Mouse (Mus musculus) cerebellum, adult 2 months (tissue): ENCODE results near the gene Cdr2l. TPM values are rescaled to one million over a fixed set of nuclear protein-coding genes. Genes with fewer than 3 reads are reported as not detected.

Experiments
- DNase-seq, 2 experiments: peaks; one replicate each; pipeline ENCODE4 v3.0.0; 2021
- H3K27ac ChIP-seq: fragments of 200-500 bp; 2 replicates; pipeline ENCODE4 v1.5.1; 2012; ENCODE audit warnings: low read length, control low read depth, inconsistent platforms; ENCODE audit not compliant: insufficient read depth
- H3K27me3 ChIP-seq: fragments of 200-500 bp; 2 replicates; pipeline ENCODE4 v1.6.1; 2012; ENCODE audit warnings: inconsistent platforms, mild to moderate bottlenecking, low read length, moderate library complexity; ENCODE audit not compliant: control insufficient read depth, insufficient read depth
- H3K4me1 ChIP-seq: fragments of 200-500 bp; 2 replicates; pipeline ENCODE4 v1.6.1; 2011; ENCODE audit warnings: low read length; ENCODE audit not compliant: control insufficient read depth, insufficient read depth
- H3K4me3 ChIP-seq: fragments of 200-500 bp; replicated peaks from 2 replicates; pipeline ENCODE3; 2011; ENCODE audit warnings: mild to moderate bottlenecking, low read depth, low read length, control low read depth; ENCODE audit not compliant: insufficient read depth
- CTCF ChIP-seq: fragments of 200-500 bp; IDR thresholded peaks from 2 replicates; pipeline ENCODE4 v1.5.1; 2011; ENCODE audit warnings: low read depth, mild to moderate bottlenecking, control low read depth, low read length, moderate library complexity, borderline replicate concordance; ENCODE audit not compliant: insufficient read depth
- POLR2A ChIP-seq: fragments of 200-500 bp; IDR thresholded peaks from 2 replicates; pipeline ENCODE4 v1.6.1; 2011; ENCODE audit warnings: low read length, control low read depth, borderline replicate concordance; ENCODE audit not compliant: insufficient read depth
- WGBS: fragments of 180-500 bp; shearing (Covaris S2); methylation state at CpG from one replicate; pipeline ENCODE4 v1.1.7; 2018; 5-methylcytosine and 5-hydroxymethylcytosine counted together
- polyA plus RNA-seq: library from polyadenylated mRNA; depleted of rRNA; stranded (reverse); fragments of >200 nt; gene quantifications from 2 replicates; pipeline ENCODE4 v1.2.3, GENCODE M21; 2012

Gene Cdr2l
- polyA plus RNA-seq, 1 experiment, result 54.3 TPM

DNA sequence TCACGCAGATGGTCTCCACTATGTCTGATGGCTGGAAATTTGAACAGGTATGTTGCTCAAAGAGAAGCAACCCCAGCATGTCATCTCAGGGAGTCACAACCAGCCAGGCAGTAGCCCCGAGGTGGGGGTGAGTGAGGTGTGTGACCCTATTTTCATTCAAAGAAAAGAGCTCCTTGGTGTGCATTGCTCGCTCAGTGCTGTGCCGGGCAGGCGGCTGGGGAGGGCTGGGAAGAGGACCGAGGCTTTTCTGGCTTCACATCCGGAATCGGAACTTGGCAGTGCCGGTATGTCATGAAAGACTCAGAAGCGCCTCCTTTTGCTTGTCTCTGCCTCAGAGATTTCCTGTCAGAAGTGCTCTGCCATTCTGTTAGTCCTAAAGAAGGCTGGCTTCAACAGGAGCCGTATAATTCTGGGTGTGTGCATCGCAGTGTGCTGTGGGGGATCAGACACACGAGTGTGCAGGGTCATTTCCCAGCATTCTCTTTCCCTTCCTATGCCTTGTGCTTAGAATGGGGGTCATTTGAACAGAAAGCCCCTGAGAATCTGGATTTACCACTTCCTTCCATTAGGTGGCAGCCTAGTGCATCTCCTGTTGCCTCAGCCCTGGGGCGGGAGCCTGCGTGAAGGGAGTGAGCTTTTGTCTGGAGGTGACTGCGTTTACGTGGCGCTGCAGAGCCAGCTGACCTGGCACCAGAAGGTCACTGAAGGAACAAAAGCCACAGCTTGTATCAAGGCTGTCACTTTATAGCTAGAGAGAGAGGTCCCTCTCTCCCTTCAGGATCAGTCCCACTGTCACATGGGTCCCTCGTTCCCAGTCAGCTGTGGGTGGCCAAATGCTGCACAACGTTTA lies 46.0 kb downstream of the Cdr2l start:
- H3K4me3 ChIP-seq, result peak overlapping the region; percentile 8
- H3K4me1 ChIP-seq, result peaks cover 23% of the 10 kb centered on the region
- 19% methylated on average over 20 of the region's 20 CpGs for WGBS
- peak overlapping the region; percentile 39 for H3K27ac ChIP-seq
- peak; percentile 81 to 82 for DNase-seq
- TF ChIP-seq POLR2A (peak; percentile 11; the same call in 1 of the 2 replicates), CTCF (peak; percentile 75)
- no peaks in the 10 kb centered on the region for H3K27me3 ChIP-seq

DNA sequence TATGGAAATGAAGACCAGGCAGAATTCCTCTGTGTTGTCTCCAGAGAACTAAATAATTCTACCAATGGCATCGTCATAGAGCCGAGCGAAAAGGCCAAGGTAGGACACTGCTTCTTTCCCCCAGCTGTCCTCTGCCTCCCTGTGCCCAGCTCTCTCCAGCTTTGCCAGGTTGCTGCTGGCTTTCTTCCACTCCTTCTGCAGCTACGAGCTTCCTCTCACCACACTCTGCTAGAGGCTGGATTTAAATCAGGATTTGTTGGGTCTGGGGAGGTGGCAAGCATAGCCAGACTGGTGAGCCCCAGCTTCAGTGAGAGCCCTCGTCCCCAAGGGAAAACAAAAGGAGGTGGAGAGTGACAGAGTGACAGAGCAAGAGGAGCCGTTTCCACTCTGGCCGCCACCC lies 47.6 kb downstream of the Cdr2l start:
- H3K27ac ChIP-seq, result 0 out of 2 replicates have a peak overlapping the region, but pooled peaks have one; percentile 15
- WGBS, result 32% methylated on average over 7 of the region's 7 CpGs
- DNase-seq, result peak; percentile 48 to 58
- no peak overlapping the region for H3K4me3 ChIP-seq
- no peak for TF ChIP-seq POLR2A
- no peak for TF ChIP-seq CTCF
- H3K4me1 ChIP-seq, result peaks cover 23% of the 10 kb centered on the region
- H3K27me3 ChIP-seq, result no peaks in the 10 kb centered on the region

DNA sequence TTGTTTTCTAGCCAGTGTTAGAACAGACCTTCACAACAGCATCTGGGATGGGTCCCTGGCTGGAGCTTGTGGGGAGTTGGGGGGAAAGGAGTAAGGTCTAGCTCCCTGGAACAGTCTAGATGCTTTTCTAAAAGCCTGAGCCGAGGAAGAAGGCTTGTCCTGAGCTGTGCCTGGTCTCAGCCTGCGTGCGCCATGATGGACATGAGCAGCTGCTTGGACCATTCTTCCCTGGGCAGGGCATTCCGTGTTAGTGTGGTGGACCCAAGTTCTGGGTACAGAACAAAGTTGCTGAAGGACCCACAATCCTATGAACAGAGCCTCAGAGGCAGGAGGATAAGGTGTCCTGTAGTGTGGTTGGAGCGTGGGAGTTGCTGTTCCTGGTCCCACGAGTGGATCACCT lies 48.8 kb downstream of the Cdr2l start:
- WGBS, result 91% methylated on average over 6 of the region's 6 CpGs
- H3K4me3 ChIP-seq, result no peak overlapping the region
- H3K27ac ChIP-seq, result no peak overlapping the region
- H3K4me1 ChIP-seq, result peaks cover 23% of the 10 kb centered on the region
- DNase-seq, result no peak
- no peaks in the 10 kb centered on the region for H3K27me3 ChIP-seq
- TF ChIP-seq POLR2A (no peak), CTCF (no peak)

DNA sequence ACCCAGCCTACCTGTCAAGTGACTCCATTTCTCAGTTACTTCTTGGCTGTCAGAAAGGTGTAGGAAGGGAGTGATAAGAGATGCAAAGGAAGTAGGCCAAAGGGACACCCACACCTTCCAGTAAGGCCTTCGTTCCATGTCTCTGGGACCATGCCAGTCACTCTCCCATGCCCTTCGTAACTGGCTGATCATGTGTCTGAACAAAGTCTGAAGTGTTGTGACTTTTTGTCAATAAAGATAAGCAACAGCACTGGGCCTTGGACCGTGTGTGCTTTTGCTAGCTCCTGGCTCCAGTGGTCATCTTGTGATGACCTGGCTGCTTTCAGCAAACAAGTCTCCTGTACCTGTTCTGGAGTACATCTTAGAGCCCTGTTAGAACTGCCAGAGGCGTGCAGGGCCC lies 51.1 kb downstream of the Cdr2l start:
- no peak overlapping the region for H3K27ac ChIP-seq
- H3K27me3 ChIP-seq, result no peaks in the 10 kb centered on the region
- peaks cover 25% of the 10 kb centered on the region for H3K4me1 ChIP-seq
- WGBS, result 68% methylated on average over 4 of the region's 4 CpGs
- no peak for TF ChIP-seq POLR2A
- no peak for TF ChIP-seq CTCF
- no peak for DNase-seq
- no peak overlapping the region for H3K4me3 ChIP-seq

DNA sequence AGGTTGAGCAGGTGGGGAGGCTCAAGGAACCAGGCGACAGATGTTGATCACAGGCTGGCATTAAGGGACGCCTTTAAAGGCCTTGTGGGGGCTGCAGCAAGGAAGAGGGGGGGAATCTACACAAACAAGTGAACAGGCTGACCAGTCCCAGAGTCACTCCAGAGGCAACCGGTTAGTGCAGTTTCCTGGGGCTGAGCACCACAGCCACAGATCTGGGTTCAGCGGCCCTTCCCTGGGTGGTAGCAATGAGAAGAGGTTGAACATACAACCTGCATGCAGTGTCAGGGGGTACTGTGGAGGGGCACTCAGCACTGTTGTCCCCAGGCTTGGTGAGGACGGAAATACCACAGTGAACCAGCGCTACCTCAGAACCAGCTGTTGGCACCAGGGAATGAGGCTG lies 51.6 kb downstream of the Cdr2l start:
- Histone ChIP-seq H3K4me1 (peaks cover 20% of the 10 kb centered on the region), H3K27me3 (no peaks in the 10 kb centered on the region), H3K4me3 (no peak overlapping the region), H3K27ac (no peak overlapping the region)
- TF ChIP-seq CTCF (no peak), POLR2A (no peak)
- 84% methylated on average over 6 of the region's 6 CpGs for WGBS
- no peak for DNase-seq

DNA sequence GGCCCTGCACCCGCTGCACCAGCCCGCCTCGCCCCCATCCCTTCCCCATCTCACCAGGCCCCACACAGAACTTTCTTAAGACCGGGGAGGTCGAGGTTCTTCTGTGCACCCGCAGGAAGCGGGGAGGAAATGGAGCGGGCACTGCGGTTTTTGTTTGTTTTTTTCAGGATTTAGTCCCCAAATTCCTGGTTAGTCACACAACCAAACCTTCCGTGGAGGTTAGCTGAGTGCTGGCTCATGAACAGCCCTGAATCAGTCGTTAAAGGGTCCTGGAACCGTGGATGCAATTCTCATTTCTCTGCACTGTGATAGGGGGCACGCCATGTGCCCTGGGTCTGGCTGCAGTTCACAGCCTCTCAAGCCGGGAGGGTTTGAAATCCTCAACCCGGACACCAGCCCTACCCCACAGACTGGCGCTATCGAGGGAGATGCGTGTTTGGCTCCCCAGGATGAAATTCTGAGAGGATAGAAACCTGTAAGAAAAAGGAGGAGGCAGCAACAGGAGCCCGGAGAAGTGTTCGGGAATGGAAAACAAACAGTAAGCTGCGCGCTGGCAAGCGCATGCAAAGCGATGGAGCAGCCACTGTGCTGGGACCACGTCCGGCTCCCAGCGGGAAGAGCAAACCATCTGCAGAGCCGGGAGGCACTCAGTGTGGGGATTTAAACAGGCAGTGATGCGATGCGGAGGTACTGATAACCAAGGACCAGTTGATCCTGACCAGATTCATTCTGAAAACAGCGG lies 54.1 kb downstream of the Cdr2l start:
- no peaks in the 10 kb centered on the region for H3K27me3 ChIP-seq
- H3K4me3 ChIP-seq, result peak overlapping the region; percentile 56
- TF ChIP-seq POLR2A, result peak; percentile 39; the same call in 1 of the 2 replicates
- no peak for TF ChIP-seq CTCF
- peak overlapping the region; percentile 74 for H3K27ac ChIP-seq
- DNase-seq, result peak; percentile 77 to 81
- 8% methylated on average over 31 of the region's 31 CpGs for WGBS
- peaks cover 8% of the 10 kb centered on the region; the same call in 1 of the 2 replicates for H3K4me1 ChIP-seq

DNA sequence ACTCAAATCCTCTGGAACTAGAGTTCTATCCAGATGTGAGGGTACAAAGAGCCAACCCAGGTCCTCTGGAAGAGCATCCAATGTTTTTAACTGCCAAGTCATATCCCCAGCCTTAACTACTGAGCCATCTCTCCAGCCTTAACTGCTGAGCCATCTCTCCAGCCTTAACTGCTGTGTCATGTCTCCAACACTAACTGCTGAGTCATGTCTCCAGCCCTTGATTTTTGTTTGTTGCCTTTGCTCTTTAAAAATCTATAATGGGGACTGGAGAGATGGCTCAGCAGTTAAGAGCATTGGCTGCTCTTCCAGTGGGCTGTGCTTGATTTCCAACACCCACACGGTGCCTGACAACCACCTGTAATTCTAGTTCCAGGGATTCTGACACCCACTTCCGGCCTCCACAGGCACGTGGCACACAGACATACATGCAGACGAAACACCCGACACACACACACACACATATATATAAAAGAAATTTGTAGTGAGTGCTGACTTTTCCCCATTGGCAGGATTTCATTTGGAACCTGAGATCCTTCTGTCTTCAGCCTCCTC lies 55.9 kb downstream of the Cdr2l start:
- 85% methylated on average over 5 of the region's 5 CpGs for WGBS
- no peak for DNase-seq

DNA sequence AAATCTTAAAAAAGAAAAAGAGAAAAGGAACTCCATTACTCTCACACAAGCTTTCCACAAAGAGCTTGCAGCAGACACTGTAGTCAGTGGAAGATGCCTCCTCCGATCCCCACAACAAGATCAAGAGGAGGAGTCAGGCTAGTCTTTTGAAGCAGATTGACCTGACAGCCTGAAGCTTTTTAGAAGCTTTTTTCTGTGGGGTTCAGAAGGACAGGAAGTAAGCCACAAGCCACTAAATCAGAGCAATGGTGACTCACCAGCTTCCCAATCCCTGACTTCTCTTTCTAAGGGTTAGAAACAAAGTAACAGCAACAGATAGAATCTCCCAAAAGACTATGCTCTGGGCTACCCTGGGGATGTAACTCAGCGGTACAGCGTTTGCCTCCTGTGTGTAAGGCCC lies 57.6 kb downstream of the Cdr2l start:
- WGBS, result 90% methylated on average over 3 of the region's 3 CpGs
- peaks cover 8% of the 10 kb centered on the region; the same call in 1 of the 2 replicates for H3K4me1 ChIP-seq
- no peak for TF ChIP-seq POLR2A
- no peak for TF ChIP-seq CTCF
- no peaks in the 10 kb centered on the region for H3K27me3 ChIP-seq
- H3K4me3 ChIP-seq, result no peak overlapping the region
- no peak for DNase-seq
- H3K27ac ChIP-seq, result no peak overlapping the region

More for the DNA sequence above, 55.9 kb downstream of the Cdr2l start:
- Histone ChIP-seq H3K27ac (no peak overlapping the region), H3K4me3 (no peak overlapping the region), H3K27me3 (no peaks in the 10 kb centered on the region), H3K4me1 (peaks cover 8% of the 10 kb centered on the region; the same call in 1 of the 2 replicates)
- TF ChIP-seq POLR2A (no peak), CTCF (no peak)
